Mouse (Mus musculus): Measurements from ENCODE around the gene Daw1.
A peak's percentile ranks its signal among the peaks of the same experiment; 100 is the strongest.

Daw1 gene

DNA sequence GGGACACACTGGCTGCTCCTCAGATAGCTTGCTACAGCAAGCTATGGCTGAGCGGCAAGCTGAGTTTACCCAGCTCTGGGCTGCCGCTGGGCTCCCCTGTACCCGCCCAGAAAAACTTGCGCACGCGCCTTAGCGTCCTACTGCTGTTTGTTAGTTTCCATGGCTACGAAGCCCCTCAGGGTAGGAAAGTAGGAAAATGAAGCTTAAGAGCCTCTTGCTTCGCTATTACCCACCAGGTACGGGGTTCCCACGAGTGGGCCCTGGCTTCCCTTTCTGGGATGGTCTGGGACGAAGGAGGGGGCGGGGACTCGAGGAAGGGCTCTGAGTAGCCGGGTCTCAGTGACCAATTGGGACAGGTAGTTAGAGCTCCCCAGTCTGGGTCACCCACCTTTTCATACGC is at the start of gene Daw1:
Daw1 (plus strand) TSS at position 150 of the 400 bp plus-strand sequence.
- peak; percentile 6 for DNase-seq (ENCODE audit: low spot score)

DNA sequence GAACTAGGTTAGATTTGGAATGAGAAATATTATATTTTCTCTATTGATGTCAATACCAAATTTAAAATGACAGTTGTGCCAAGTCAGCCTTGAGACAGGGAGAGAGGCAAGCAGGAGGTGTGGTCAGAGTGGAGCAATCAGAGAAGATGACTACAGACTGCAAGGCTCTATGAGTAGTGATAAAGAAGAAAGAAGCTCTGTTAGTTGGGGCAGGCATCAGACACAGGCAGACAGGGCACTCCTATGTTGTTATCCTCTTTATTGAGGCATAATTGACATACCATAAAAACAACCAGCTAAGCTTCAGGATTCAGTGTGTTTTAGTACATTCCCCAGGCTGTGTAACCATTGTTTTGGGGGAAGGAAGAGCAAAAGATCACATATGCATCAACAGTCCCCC is 48.6 kb upstream of the Daw1 start:
- DNase-seq (ENCODE audit: low spot score), result no peak

DNA sequence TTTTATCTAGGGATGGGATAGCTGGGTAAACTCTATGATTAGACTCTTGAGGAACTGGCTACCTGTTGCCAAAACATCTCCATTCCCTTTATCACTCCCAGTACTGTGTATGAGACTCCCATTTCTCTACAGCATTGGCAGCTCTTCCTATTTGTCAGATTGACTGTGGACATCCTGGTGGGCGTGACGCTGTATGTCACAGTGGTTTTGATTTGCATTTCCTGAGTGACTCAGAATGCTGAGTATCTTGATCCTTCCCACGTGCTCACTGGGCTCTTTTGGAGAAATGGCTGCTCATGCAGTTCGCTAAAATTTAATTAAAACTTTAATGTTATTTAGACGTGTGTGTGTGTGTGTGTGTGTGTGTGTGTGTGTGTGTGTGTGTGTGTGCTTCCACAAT is 47.8 kb upstream of the Daw1 start:
- no peak for DNase-seq (ENCODE audit: low spot score)

DNA sequence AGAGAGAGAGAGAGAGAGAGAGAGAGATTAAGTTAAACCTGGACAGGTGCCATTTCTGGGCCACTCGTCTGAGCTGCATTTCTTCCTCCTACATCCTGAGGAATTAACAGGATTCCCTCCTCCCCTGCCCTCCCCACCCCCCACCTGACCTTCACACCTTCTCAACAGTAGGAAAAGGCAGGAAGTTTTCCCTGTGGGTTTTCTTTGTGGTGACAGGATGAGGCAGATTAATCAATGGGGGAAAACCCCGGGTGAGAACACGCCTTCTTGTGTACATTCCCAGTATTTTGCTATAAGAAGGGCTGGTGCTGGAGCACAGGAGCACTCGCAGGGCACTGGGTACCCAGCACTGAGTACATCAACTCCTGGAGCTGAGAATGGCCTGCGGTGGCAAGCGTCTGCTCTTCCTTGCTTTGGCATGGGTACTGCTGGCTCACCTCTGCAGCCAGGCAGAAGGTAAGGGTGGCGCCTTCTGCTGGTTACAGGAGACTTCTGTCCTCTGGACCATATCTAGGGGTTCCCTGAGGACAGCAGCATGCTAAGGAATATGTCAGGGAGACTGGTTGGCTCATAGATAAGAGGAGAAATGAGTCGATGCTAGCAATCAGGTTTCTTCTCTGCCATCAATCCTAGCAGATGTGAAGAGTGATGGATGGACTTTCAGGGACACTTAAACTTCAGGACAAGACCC is 43.0 kb upstream of the Daw1 start, which contains the start of gene Ccl20:
Ccl20 (plus strand) TSS at position 320 of the 691 bp plus-strand sequence.
- no peak for DNase-seq (ENCODE audit: low spot score)

DNA sequence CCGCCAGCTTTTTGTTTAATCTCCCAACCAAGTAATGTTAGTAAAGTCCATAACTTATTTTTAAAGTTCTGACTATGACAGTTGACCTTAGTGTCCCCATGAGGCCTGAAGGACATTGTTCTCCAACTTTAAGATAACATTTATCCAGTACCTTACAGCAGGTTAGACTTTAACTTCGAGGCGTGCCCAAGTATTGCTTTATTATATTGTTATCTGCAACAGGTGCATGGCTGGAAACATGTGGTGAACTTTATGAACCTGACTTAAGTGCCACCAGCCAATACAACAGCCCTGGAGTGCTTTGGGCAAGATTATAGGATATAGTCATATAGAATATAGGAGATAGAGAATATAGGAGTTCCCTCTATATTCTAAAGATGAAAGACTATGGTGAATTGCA is 42.3 kb upstream of the Daw1 start:
- DNase-seq (ENCODE audit: low spot score), result no peak

DNA sequence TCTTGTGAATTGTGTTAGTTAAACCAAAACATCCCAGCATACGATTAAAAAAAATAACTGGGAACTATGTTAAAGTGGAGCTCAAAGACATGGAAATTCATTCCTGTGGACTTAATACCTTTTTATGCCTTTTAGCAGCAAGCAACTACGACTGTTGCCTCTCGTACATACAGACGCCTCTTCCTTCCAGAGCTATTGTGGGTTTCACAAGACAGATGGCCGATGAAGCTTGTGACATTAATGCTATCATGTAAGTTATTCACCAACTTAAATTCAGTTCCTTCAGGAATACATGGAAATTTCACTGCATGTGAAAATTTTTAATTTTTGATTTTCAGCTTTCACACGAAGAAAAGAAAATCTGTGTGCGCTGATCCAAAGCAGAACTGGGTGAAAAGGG is 41.9 kb upstream of the Daw1 start:
- no peak for DNase-seq (ENCODE audit: low spot score)

DNA sequence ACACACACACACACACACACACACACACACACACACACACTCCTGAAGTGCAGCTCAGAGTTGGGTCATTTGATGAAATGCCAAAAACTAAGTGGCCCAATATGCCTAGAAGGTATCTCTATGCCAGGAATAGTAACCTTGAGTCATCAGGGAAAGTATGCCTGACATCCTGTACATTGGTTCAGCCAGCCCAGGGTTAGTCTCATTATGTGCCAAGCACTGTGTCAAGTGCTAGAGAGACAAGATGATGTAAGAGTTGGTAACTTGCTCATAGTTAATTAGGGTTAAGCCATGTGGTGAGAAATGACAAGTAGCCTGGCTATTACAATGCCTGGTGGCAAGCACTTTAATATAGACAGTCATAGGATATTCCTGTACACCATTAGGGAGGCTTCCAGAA is 39.6 kb upstream of the Daw1 start:
- DNase-seq (ENCODE audit: low spot score), result no peak

DNA sequence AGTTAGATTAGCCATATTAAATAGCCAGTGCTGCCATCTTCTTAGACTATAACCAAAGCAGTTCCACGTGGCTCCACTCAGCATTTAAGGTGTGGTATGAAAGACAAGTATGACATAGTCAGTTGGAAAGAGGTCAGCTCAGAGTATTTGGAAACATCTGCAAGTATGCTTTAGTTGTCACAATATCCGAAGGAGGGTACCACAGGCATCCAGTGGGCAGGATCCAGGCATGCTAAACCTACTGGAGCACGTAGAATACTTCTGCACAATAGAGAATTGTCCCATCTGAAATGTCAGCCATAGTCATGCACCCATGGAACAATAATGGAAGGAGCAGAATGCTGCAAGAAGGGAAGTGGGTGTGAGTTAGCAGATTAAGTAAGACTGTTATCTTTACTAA is 39.2 kb upstream of the Daw1 start:
- no peak for DNase-seq (ENCODE audit: low spot score)

DNA sequence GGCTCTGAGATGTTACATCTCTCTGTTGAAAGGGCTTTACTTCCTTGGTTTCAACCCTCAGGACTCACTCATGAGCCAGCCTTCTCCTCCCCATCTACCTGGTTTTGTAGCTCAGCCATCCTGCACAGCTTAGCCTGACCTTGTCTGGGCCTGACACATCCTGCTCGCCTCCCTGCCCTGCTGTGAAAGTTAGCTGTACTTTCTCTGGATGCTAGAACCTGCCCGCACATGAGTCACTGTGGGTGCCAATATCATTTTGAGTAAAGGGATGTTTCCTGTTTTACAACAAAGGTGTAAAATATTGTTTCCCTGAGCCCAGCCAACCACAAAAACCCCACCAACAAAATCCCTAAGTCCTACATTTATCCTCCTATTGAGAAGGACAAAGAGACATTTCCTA is 36.4 kb upstream of the Daw1 start:
- no peak for DNase-seq (ENCODE audit: low spot score)

DNA sequence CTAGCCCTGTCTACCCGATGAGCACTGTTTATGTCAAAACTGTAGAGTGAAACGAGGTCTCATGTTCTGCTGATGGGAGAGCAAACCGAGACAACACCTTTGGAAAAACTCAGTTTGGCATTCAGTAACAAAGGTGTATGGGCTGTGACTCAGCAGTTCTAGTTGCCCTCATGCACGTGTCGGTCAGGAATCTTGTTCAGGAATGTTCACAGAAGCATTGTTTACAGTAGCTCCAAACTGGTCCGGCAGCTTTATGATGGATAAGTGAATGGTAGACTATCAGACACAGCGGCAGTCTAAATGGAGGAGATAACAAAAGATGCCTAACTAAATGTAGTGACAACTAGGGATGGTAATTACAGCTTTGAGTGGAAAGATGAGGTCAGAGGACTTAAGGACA is 23.7 kb upstream of the Daw1 start:
- DNase-seq (ENCODE audit: low spot score), result no peak

DNA sequence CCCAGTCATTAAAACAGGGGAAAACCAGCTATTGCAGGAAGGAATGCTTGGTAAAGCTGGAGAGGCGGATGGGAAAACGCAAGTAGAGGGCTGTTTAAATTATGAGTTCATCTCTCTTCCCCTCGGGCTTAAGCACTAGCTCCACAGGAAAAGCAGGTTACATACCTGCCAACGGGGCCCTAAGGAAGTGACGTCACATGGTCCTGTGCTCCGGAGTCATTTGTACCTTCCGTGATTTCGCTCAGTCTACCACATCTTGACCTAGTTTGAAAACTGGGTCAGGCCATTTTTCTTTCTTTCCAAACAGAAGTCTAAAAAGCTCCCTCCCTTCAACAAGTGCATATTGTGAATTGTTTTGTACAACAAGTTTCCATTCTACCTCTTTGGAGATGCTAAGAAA is 21.7 kb upstream of the Daw1 start:
- no peak for DNase-seq (ENCODE audit: low spot score)

DNA sequence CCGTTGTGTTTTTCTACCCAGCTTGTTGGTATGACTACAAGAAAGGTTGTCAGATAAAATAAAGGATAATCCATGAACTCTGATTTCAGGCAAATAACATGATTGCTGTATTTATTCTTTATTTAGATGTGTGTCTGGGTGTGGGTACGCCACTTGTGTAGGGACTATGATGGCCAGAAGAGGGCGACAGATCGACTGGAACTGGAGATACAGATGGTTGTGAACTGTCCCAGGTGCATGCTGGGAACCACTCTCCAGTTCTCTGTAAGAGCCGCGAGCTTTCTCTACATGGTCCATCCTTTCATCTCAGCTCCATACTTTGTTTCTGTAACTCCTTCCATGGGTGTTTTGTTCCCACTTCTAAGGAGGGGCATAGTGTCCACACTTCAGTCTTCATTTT is 20.8 kb upstream of the Daw1 start:
- DNase-seq (ENCODE audit: low spot score), result no peak

DNA sequence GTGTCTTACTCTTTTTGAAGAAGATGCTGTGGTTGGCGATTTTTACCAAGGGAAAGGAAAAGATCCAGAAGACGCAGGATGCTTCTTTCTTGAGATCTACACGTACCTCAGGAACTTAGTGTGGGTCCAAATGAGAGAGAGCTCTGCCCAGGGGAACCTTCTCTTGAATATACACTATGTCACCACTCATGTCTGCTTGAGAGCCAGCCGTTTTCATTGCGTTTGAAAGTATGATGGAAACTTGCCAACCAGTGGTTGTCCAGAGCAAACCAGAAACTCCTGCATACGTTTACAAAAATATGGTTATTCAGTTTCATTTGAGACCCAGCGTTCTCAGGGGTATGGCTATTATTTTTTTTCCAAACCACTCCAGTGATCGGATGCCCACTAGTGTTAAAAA is 18.0 kb upstream of the Daw1 start:
- no peak for DNase-seq (ENCODE audit: low spot score)

DNA sequence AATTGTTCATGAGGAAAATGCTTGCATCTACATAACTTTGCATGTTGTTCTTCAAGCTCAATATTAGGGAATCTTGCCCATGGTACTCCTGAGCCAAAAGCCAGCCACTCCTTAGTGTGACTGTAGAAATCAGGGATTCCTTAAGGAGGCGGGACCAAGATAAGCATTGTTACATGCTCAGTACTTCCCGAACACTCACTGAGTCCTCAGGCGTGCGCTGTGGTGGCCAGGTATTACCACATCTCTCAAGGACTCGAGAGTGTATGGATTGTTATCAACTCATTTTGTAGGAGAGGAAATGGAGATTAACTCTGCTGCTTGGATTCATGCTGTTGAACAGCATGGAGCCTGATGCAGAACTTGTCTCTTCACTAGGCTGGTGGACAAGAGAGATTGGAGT is 17.5 kb upstream of the Daw1 start:
- DNase-seq (ENCODE audit: low spot score), result no peak

DNA sequence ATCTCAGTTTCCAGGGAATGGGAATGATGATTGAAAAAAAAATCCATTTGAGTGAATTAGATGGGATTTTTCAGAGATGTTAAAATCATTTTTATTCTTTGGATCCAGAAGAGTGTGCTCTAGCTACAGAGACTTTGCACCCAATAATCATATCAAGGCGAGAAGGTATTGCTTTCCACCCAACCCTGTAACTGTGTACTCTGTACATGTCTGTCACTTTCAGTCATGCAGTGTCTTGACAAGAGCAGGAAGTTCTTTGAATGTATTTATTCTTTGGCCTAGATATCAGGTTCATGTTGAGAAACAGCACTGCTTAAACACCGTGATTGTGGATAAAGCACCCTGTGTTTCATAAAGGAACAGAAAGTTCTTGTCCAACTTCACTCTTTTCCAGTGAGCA is 13.0 kb upstream of the Daw1 start:
- DNase-seq (ENCODE audit: low spot score), result no peak

DNA sequence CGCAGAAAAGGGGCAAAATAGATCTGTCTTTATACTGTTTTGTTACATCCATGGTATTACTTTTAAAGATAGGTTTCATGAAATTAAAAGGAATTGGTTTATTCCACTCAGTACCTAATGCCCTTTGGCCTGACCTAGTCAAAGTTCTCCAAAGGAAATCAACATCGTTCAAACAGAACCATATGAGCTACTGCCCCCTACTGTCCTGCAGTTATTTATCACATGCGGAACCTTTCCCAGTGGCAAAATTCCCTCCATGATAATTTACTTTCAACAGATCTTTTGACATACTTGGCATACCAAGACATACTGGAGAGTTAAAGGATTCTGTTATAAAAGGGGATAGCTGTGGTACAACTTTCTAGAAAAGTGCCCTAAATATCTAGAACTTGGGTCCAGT is 9.3 kb upstream of the Daw1 start:
- no peak for DNase-seq (ENCODE audit: low spot score)

DNA sequence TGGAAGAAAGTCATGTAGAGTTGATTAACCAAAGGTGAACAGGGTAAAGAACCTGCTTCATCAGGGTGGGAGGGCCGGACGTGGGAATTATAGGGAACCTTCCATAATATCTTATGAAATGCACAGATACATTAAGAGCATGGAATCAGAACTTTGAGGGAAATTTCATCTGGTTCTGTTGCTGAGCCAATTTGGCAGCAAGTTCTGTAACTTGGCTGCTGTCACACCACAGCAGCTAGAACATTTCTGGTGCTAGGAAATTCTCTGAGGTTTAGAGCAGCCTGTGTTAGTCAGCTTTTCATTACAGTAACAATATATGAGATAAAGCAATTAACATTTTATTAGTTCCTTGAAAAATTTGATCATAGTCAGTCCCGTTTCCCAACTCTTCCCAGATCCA is 6.6 kb upstream of the Daw1 start:
- DNase-seq (ENCODE audit: low spot score), result no peak

DNA sequence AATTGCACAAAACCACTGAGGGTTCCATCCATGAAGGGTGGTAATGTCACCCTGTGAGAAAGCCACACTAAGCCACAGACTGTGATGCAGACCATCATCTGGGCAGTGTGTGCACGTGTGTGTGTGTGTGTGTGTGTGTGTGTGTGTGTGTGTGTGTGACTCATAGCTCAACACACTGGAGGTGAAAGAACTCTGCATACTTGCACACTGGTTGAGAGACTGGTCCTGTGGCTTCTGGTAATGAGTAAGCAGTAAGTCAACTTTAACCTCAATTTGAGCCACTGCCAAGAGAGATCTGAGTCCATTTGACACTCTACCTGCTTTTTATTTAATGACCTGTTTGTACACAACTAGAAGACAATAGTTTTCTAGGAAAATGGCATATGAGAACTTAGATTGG is 2.7 kb upstream of the Daw1 start:
- DNase-seq (ENCODE audit: low spot score), result no peak

DNA sequence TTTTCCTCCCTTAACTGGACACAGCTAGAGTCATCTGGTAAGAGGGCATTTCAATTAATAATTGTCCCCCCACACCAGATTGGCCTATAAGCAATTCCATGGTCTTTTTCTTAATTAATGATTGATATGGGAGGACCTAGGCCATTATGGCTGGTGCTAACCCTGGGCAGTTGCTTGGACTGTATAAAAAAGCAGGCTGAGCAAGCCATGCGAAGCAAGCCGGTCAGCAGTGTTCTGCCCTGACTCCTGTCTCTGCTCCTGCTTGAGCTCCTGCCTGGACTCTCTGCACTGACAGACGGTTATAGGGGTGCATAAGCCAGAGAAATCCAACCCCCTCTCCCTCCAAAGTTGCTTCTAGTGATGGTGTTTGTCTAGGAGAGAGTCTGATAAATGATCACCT is 2.1 kb downstream of the Daw1 start:
- no peak for DNase-seq (ENCODE audit: low spot score)

DNA sequence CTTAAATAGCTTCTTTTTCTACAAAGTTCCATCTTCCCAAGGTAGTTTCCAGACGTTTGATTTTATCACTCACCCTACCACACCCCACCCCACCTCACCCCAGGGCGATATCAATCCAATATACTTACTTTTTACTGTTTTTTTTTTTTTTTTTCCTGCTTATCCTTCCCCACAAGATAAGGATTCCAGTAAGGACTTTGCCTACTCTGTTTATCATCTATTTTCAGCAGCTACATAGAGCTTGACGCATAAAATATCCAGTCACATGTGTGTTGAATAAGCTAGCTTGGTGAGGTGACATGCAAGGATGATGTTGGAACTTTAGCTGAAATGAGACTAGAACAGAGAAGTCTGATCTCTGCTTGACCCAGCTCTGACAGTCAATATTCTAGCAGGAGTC is 4.5 kb downstream of the Daw1 start:
- no peak for DNase-seq (ENCODE audit: low spot score)

DNA sequence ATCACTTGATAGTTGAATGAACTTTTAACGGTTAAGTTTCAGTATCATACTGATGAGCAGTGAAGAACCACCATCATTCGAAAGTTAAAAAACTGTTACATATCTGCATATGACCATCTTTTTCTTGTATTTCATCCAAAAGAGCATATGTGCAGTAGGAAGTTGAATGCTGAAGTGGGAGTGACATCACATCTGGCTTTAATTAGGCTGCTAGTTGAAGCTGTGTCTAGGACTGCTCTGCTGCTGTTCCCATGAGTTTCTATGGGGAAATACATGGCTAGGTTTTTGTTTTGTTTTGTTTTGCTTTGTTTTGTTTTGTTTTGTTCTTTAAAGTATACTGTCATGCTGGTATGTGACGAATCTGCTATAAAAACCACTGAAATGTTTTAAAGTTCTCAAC is 9.6 kb downstream of the Daw1 start:
- DNase-seq (ENCODE audit: low spot score), result no peak

DNA sequence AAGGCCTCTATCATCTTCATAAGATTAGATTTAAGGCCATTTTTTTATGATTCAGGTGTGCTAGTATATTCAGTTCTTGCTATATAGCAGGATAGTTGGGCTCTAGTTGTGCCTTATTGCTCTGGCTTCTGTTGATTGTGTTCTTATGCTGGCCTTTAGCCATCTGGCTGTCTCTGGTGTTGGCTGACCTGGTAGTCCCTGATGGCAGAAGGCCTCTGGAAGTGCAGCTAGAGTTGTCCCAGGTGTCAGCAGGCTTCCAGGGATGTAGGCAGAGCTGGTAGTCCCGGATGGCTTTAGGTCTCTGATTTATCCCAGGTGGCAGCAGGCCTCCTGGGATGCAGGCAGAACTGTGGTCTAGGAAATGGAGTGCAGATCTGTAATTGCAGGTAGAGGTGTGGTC is 16.4 kb downstream of the Daw1 start:
- no peak for DNase-seq (ENCODE audit: low spot score)

DNA sequence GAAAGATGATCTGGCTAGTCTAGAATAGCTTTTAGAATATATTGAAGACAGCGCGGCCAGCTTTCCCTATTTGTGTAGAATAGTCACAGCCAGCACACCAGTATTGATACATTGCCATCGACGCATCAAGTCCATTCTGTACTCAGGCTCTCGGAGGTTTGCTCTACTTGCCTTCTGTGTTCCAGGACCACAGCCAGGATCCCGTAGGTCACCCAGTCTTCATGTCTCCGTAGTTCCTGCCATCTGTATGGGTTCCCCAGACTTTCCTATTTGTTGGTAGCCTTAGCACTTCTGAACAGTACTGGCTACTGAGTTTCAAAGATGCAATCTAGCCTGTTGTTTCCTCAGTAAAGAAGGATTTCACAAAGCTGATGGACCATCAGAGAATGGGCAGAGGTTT is 20.0 kb downstream of the Daw1 start:
- no peak for DNase-seq (ENCODE audit: low spot score)

DNA sequence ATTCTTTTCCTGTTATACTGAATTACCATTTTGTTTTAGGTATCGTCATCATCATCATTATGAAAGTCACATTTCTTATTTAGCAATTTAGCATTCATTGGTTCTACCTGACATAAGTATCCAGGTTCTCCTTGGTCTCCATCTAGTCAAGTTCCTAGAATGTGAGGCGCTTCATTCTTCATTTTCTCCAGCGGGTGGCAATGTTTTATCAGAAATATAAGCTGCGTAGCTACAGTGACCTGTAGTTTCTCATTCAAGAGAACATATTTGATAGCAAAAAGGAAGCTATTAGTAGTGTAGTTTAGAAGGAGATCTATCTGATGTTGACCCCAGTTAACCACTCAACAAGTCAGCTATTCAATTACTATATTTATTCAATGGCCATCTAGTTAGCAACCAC is 21.9 kb downstream of the Daw1 start:
- no peak for DNase-seq (ENCODE audit: low spot score)

DNA sequence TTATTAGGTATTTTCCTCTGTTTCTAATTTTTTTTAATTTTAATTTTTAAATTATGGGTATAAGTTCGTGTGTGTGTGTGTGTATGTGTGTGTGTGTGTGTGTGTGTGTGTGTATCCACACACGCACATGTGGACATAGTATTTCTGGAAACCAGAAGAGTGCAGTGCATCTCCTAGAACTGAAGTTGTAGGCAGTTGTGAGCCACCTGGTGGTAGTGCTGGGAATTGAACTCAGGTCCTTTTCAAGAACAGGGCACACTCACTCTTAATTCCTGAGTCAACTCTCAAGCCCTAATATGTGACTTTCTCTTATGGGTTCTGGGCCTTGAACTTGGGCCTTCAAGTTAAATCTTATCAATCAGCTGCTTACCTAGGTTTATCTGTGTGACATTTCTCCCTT is 27.6 kb downstream of the Daw1 start:
- peak; percentile 9 for DNase-seq (ENCODE audit: low spot score)

All from c-Kit-positive CD71-positive TER-119-positive erythroid progenitor cells, embryonic 14.5 days (primary cell).